Mouse (Mus musculus) megakaryocyte, adult 5-6 weeks (primary cell): Measurements from ENCODE around the gene Tas2r137. TPM values are rescaled to one million over a fixed set of nuclear protein-coding genes. Genes with fewer than 3 reads are reported as not detected.

Source experiments
- ATAC-seq: 2 replicates; pipeline ENCODE4 v1.8.0; 2016; ENCODE audit warnings: mild to moderate bottlenecking, inconsistent platforms; ENCODE audit not compliant: poor library complexity, severe bottlenecking
- total RNA-seq, 2 experiments: library from RNA; stranded (forward) in 1 of 2; stranded (reverse) in 1 of 2; fragments of 153-499, 151-499 nt in 1 of 2; fragments of 221-1000, 200-1000 nt in 1 of 2; gene quantifications; 2 replicates each; pipeline versions ENCODE4 v1.2.3 to v1.2.4; 2015 to 2017

Tas2r137 gene
- total RNA-seq (2015) = not detected in 2 replicates
- 0.24 TPM in 1 of 2 replicates, not detected in the other for total RNA-seq (2017)

- no peak for ATAC-seq
Measured at GRCm38 (mm10) chr6:40490933-40491332, at the start of gene Tas2r137. Tas2r137 (plus strand) TSS chr6:40491233.

GRCm38 (mm10) chr6:40441276-40441675, 49.8 kb upstream of the Tas2r137 start:
- ATAC-seq = no peak

GRCm38 (mm10) chr6:40441755-40442154, 49.3 kb upstream of the Tas2r137 start:
- ATAC-seq = no peak

DNA sequence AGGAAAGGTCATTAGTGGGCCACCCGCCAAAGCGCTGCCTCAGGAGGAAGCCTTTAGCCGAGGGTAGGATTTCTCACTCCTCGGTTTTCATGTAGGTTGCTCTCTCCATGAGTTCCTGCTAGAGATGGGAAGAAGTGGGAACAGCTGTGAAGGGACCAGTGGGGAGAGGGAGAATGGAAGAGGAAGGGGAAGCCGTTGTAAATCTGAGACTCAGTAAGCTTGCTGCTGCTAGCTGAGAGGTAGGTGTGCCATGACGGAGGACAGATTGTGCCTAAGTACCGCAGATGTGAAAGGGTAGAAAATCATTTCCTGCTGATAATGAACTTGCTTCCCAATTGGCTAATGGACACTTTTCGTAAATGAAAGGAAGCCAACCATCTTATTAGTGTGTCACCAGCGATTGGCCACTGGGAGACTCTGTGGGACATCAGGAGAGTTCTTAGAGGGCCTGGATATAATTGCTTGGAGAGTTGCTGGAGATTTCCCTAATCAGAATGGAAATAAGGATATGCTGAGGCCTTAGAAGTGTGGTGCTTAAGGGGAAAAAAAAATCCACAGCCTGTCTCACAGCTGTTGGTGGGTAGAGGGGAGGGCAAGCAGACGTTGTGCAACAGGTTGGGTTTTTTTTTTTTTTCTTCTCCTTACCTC, 47.6 kb upstream of the Tas2r137 start:
- no peak for ATAC-seq

GRCm38 (mm10) chr6:40448626-40449025, 42.4 kb upstream of the Tas2r137 start:
- no peak for ATAC-seq

DNA sequence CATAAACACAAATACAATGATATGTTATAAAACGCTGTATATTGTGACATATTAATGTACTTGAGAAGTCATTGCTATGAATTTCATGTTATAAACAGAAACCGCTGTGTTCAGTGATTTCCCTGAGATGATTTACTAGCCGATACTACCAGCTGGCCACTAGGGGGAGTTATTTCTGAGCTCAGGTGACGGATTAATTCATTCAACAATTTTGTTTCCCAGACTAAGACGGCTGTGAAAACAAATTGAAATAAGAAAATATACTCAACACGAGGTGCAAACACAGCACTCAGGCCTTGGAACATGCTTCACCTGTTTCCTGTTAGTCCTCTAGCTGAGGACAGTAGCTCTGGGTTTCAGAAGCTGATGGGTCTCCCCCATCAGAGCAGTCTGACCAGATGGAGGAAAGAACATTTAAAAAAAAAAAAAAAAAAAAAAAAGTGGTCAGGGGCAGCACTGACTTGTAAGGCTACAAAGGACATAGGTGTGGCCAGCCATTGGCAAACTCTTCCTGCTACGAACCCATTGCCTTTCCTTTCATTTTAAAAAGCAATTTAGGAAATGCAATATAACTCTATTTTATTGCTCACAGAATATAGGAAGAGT, 36.5 kb upstream of the Tas2r137 start:
- ATAC-seq = peak; percentile 74

- ATAC-seq = peak; percentile 79
Measured at GRCm38 (mm10) chr6:40465710-40466109, 25.3 kb upstream of the Tas2r137 start.

GRCm38 (mm10) chr6:40470916-40471719, 19.9 kb upstream of the Tas2r137 start, which contains the start of gene Ssbp1:
Ssbp1 (plus strand) TSS chr6:40471352.
- ATAC-seq = peak; percentile 98

DNA sequence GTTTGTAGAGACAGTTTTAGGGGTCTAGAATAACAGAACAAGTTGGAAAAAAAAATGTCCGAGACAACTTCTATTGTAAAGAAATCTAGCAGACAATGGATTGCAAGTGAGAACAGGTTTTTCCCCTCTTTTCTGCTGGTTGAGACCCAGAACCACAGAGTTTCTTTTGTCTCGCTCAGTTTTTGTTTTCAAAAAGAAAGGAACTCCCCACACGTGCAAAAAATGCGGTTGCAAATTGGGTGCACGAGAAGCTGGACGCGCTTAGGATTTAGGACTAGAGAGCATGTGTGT, 19.4 kb upstream of the Tas2r137 start:
- no peak for ATAC-seq

DNA sequence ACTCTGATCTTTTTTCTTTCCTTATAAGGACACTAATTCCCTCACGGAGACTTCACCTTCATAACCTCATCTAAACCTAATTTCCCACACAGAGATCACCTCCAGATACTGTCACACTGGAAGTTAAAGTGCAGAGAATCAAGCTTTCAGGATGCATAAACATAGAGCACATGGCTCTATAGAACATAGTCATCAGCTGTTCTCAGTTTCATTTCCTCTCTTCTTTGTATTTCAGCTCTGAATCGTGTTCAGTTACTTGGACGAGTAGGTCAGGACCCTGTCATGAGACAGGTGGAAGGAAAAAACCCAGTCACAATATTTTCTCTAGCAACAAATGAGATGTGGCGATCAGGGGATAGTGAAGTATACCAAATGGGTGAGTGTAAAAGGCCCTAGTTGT, 14.9 kb upstream of the Tas2r137 start:
- ATAC-seq = 0 out of 2 replicates have a peak, but pooled peaks have one; percentile 20

GRCm38 (mm10) chr6:40479705-40480104, 11.3 kb upstream of the Tas2r137 start:
- ATAC-seq = peak; percentile 68

DNA sequence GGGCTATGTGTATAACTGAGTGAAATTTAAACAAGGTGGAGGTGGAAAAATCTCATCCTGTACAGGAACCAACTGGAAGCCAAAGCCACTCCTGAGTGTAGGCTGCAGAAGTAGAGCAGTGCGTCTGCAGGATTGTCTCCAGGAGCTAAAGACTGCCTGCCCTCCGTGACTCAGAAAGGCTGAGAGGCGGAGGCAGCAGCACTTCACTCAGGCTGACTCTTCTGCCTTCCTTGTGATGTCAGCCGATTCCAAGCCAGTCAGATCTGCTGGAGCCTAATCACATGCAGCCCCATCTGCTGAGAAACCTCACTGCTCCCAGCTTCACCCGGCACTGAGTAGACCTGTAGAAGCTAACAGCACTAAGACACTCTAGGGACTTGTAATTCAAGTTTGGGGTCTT, 8.7 kb upstream of the Tas2r137 start:
- no peak for ATAC-seq

DNA sequence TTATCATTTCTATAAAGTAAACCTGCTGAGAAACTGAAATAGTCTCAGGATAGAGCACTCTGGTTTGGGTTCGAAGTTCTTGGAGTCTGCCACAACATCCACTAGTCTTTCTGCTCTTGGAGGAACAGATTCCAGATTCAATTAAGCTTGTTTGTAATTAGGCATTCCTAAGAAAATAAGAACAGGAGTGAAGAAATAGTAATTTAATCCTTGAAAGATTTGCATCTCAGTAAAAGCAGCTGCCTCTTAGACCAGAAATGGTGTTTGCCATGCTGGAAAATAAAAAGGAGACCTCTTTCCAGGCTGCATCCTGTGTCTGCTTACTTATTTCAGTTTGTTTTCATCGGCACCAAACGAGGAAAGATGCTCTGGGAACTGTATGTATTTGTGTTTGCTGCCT, 2.2 kb downstream of the Tas2r137 start, which contains the start of gene Tas2r108:
Tas2r108 (plus strand) TSS at position 301 of the 400 bp plus-strand sequence.
- ATAC-seq = no peak

- ATAC-seq = no peak
Measured at GRCm38 (mm10) chr6:40519408-40519807, 28.4 kb downstream of the Tas2r137 start, which contains the start of gene Prss37. Prss37 (minus strand) TSS chr6:40519508.

Other genes with a start within 250 kb of the Tas2r137 start
- gene Agk, start 166.1 kb upstream of the Tas2r137 start, total RNA-seq (2015) = 8.3 and 8.5 TPM in 2 replicates
- 12.8 and 14.4 TPM in 2 replicates for gene Agk, start 166.1 kb upstream of the Tas2r137 start, total RNA-seq (2017)
- 8.0 and 8.6 TPM in 2 replicates for gene E330009J07Rik, start 55.1 kb upstream of the Tas2r137 start, total RNA-seq (2015)
- 14.1 and 16.2 TPM in 2 replicates for gene E330009J07Rik, start 55.1 kb upstream of the Tas2r137 start, total RNA-seq (2017)
- not detected in 2 replicates for gene Wee2, start 52.1 kb upstream of the Tas2r137 start, total RNA-seq (2015)
- gene Wee2, start 52.1 kb upstream of the Tas2r137 start, total RNA-seq (2017) = not detected in 2 replicates
- gene Ssbp1, start 19.9 kb upstream of the Tas2r137 start, total RNA-seq (2015) = 94.8 and 94.9 TPM in 2 replicates
- gene Ssbp1, start 19.9 kb upstream of the Tas2r137 start, total RNA-seq (2017) = 63.2 and 67.6 TPM in 2 replicates
- gene Tas2r108, start 2.3 kb downstream of the Tas2r137 start, total RNA-seq (2015) = not detected in 2 replicates
- not detected in 2 replicates for gene Tas2r108, start 2.3 kb downstream of the Tas2r137 start, total RNA-seq (2017)
- gene Prss37, start 28.3 kb downstream of the Tas2r137 start, total RNA-seq (2015) = not detected in 2 replicates
- not detected in 2 replicates for gene Prss37, start 28.3 kb downstream of the Tas2r137 start, total RNA-seq (2017)
- not detected in 2 replicates for gene Olfr461, start 63.8 kb downstream of the Tas2r137 start, total RNA-seq (2015)
- not detected in 2 replicates for gene Olfr461, start 63.8 kb downstream of the Tas2r137 start, total RNA-seq (2017)
- gene Olfr460, start 78.3 kb downstream of the Tas2r137 start, total RNA-seq (2015) = not detected in 2 replicates
- 0.15 TPM in 1 of 2 replicates, not detected in the other for gene Olfr460, start 78.3 kb downstream of the Tas2r137 start, total RNA-seq (2017)
- gene Clec5a, start 94.6 kb downstream of the Tas2r137 start, total RNA-seq (2015) = 178 and 181 TPM in 2 replicates
- 198 and 208 TPM in 2 replicates for gene Clec5a, start 94.6 kb downstream of the Tas2r137 start, total RNA-seq (2017)
- gene Tas2r138, start 122.1 kb downstream of the Tas2r137 start, total RNA-seq (2015) = not detected in 2 replicates
- gene Tas2r138, start 122.1 kb downstream of the Tas2r137 start, total RNA-seq (2017) = not detected in 2 replicates
- gene Mgam, start 137.6 kb downstream of the Tas2r137 start, total RNA-seq (2015) = 8.1 and 8.5 TPM in 2 replicates
- 13.7 and 19.6 TPM in 2 replicates for gene Mgam, start 137.6 kb downstream of the Tas2r137 start, total RNA-seq (2017)